Mouse (Mus musculus) neural tube, embryonic 13.5 days (tissue): ENCODE measurements around the gene Scarf1. TPM values are rescaled to one million over a fixed set of nuclear protein-coding genes. Genes with fewer than 3 reads are reported as not detected.

Source experiments
- ATAC-seq: fragments of 200-750 bp; cut with Nextera tagmentation; 2 replicates; pipeline ENCODE4 v1.8.0; 2017; ENCODE audit warnings: low read depth, mild to moderate bottlenecking, moderate TSS enrichment, moderate library complexity
- H3K27ac ChIP-seq: fragments of 300-500 bp; sonication (generic); replicated peaks from 2 replicates; pipeline ENCODE4 v1.5.1; 2015; ENCODE audit warnings: moderate library complexity, mild to moderate bottlenecking, inconsistent platforms
- H3K27me3 ChIP-seq: fragments of 300-500 bp; sonication (generic); 2 replicates; pipeline ENCODE4 v1.6.1; 2015; ENCODE audit warnings: mild to moderate bottlenecking, inconsistent platforms
- H3K36me3 ChIP-seq: fragments of 300-500 bp; sonication (generic); 2 replicates; pipeline ENCODE4 v1.6.1; 2015; ENCODE audit warnings: mild to moderate bottlenecking, inconsistent platforms
- H3K4me1 ChIP-seq: fragments of 300-500 bp; sonication (generic); replicated peaks from 2 replicates; pipeline ENCODE4 v1.6.1; 2015; ENCODE audit warnings: inconsistent platforms
- H3K4me2 ChIP-seq: fragments of 300-500 bp; sonication (generic); 2 replicates; pipeline ENCODE4 v1.6.1; 2015; ENCODE audit warnings: inconsistent platforms, mild to moderate bottlenecking, moderate library complexity
- H3K4me3 ChIP-seq: fragments of 300-500 bp; sonication (generic); 2 replicates; pipeline ENCODE4 v1.5.1; 2015; ENCODE audit warnings: mild to moderate bottlenecking, inconsistent platforms
- H3K9ac ChIP-seq: fragments of 300-500 bp; sonication (generic); 2 replicates; pipeline ENCODE4 v1.6.1; 2015; ENCODE audit warnings: moderate library complexity, mild to moderate bottlenecking, inconsistent platforms
- H3K9me3 ChIP-seq: fragments of 300-500 bp; sonication (generic); 2 replicates; pipeline ENCODE4 v1.6.1; 2016; ENCODE audit warnings: inconsistent platforms
- WGBS: fragments of 180-500 bp; shearing (Covaris S2); methylation state at CpG from one replicate; pipeline ENCODE4 v1.1.7; 2015; 5-methylcytosine and 5-hydroxymethylcytosine counted together
- polyA plus RNA-seq: library from polyadenylated mRNA; unstranded; fragments of >200 nt; fragmentation: Nextera tagmentation; extraction: Ambion mirVana; gene quantifications from 2 replicates; pipeline ENCODE4 v1.2.1, GENCODE M21; 2015

The Scarf1 gene
- polyA plus RNA-seq, 1 experiment from 2014 or later, result 4.7 TPM

GRCm38 (mm10) chr11:75519834-75520633, 6.7 kb downstream of the Scarf1 start:
- Histone ChIP-seq H3K27ac (no peak overlapping the region), H3K4me2 (no peak overlapping the region), H3K4me3 (no peak overlapping the region), H3K36me3 (no peaks in the 10 kb centered on the region), H3K27me3 (no peaks in the 10 kb centered on the region), H3K9me3 (no peaks in the 10 kb centered on the region), H3K4me1 (no peaks in the 10 kb centered on the region), H3K9ac (no peak overlapping the region)
- WGBS, result 72% methylated on average over 15 of the region's 15 CpGs
- no peak for ATAC-seq

- Histone ChIP-seq H3K9ac (no peak overlapping the region), H3K9me3 (no peaks in the 10 kb centered on the region), H3K27ac (no peak overlapping the region), H3K36me3 (no peaks in the 10 kb centered on the region), H3K4me3 (no peak overlapping the region), H3K4me2 (no peak overlapping the region), H3K27me3 (no peaks in the 10 kb centered on the region), H3K4me1 (no peaks in the 10 kb centered on the region)
- no peak for ATAC-seq
- 80% methylated on average over 4 of the region's 4 CpGs for WGBS
Measured at GRCm38 (mm10) chr11:75521609-75522008, 8.3 kb downstream of the Scarf1 start.

- Histone ChIP-seq H3K36me3 (no peaks in the 10 kb centered on the region), H3K9me3 (no peaks in the 10 kb centered on the region), H3K27me3 (no peaks in the 10 kb centered on the region), H3K4me2 (no peak overlapping the region), H3K27ac (no peak overlapping the region), H3K4me1 (no peaks in the 10 kb centered on the region), H3K9ac (no peak overlapping the region), H3K4me3 (no peak overlapping the region)
- WGBS, result 91% methylated on average over 2 of the region's 2 CpGs
- ATAC-seq, result no peak
Measured at GRCm38 (mm10) chr11:75522793-75523192, 9.5 kb downstream of the Scarf1 start.

- no peaks in the 10 kb centered on the region for H3K9me3 ChIP-seq
- no peak overlapping the region for H3K4me3 ChIP-seq
- H3K27me3 ChIP-seq, result no peaks in the 10 kb centered on the region
- 84% methylated on average over 15 of the region's 15 CpGs for WGBS
- ATAC-seq, result no peak
- H3K4me2 ChIP-seq, result no peak overlapping the region
- H3K4me1 ChIP-seq, result no peaks in the 10 kb centered on the region; the same call in 1 of the 2 replicates
- no peak overlapping the region for H3K27ac ChIP-seq
- H3K9ac ChIP-seq, result no peak overlapping the region
- no peaks in the 10 kb centered on the region for H3K36me3 ChIP-seq
Measured at GRCm38 (mm10) chr11:75525531-75526125, 12.3 kb downstream of the Scarf1 start.

GRCm38 (mm10) chr11:75526943-75527342, 13.6 kb downstream of the Scarf1 start:
- WGBS, result 88% methylated on average over 6 of the region's 6 CpGs
- H3K36me3 ChIP-seq, result no peaks in the 10 kb centered on the region
- ATAC-seq, result no peak
- no peaks in the 10 kb centered on the region; the same call in 1 of the 2 replicates for H3K4me1 ChIP-seq
- no peaks in the 10 kb centered on the region for H3K9me3 ChIP-seq
- H3K9ac ChIP-seq, result no peak overlapping the region
- no peak overlapping the region for H3K4me3 ChIP-seq
- no peaks in the 10 kb centered on the region for H3K27me3 ChIP-seq
- no peak overlapping the region for H3K4me2 ChIP-seq
- H3K27ac ChIP-seq, result no peak overlapping the region

- Histone ChIP-seq H3K27me3 (no peaks in the 10 kb centered on the region), H3K9me3 (no peaks in the 10 kb centered on the region), H3K9ac (no peak overlapping the region), H3K4me2 (no peak overlapping the region), H3K4me3 (no peak overlapping the region), H3K27ac (0 out of 2 replicates have a peak overlapping the region, but pooled peaks have one; percentile 99), H3K36me3 (no peaks in the 10 kb centered on the region), H3K4me1 (peaks cover 21% of the 10 kb centered on the region)
- ATAC-seq, result no peak
- 52% methylated on average over 4 of the region's 4 CpGs for WGBS
Measured at GRCm38 (mm10) chr11:75529771-75530170, 16.4 kb downstream of the Scarf1 start.

GRCm38 (mm10) chr11:75530325-75530724, 17.0 kb downstream of the Scarf1 start:
- Histone ChIP-seq H3K9me3 (no peaks in the 10 kb centered on the region), H3K4me3 (peak overlapping the region; percentile 71), H3K9ac (peak overlapping the region; percentile 97), H3K4me2 (peak overlapping the region; percentile 97), H3K27me3 (no peaks in the 10 kb centered on the region), H3K4me1 (peaks cover 27% of the 10 kb centered on the region), H3K27ac (peak overlapping the region; percentile 99), H3K36me3 (no peaks in the 10 kb centered on the region)
- 0% methylated on average over 10 of the region's 10 CpGs for WGBS
- peak; percentile 14; the same call in 1 of the 2 replicates for ATAC-seq

GRCm38 (mm10) chr11:75530845-75531373, 17.6 kb downstream of the Scarf1 start:
- peak; percentile 21 for ATAC-seq
- WGBS, result under 1% methylated on average over 31 of the region's 31 CpGs
- Histone ChIP-seq H3K27me3 (no peaks in the 10 kb centered on the region), H3K4me1 (peaks cover 33% of the 10 kb centered on the region), H3K4me2 (peak overlapping the region; percentile 97), H3K27ac (peak overlapping the region; percentile 99), H3K9ac (peak overlapping the region; percentile 97), H3K4me3 (peak overlapping the region; percentile 71), H3K36me3 (no peaks in the 10 kb centered on the region), H3K9me3 (no peaks in the 10 kb centered on the region)

- WGBS, result under 1% methylated on average over 62 of the region's 62 CpGs
- Histone ChIP-seq H3K36me3 (no peaks in the 10 kb centered on the region), H3K27me3 (no peaks in the 10 kb centered on the region), H3K4me2 (peak within 1 kb of the TSS; percentile 97), H3K4me3 (peak within 1 kb of the TSS; percentile 71), H3K27ac (peak within 1 kb of the TSS; percentile 99), H3K9me3 (no peaks in the 10 kb centered on the region), H3K4me1 (peaks cover 38% of the 10 kb centered on the region), H3K9ac (peak within 1 kb of the TSS; percentile 97)
- ATAC-seq, result peak; percentile 96
Measured at GRCm38 (mm10) chr11:75531469-75532242, 18.3 kb downstream of the Scarf1 start, which contains the start of gene Slc43a2. TSS of gene Slc43a2 (plus strand) at chr11:75531694.

GRCm38 (mm10) chr11:75532340-75533277, 19.3 kb downstream of the Scarf1 start:
- Histone ChIP-seq H3K27me3 (no peaks in the 10 kb centered on the region), H3K27ac (peak overlapping the region; percentile 99), H3K36me3 (no peaks in the 10 kb centered on the region), H3K4me1 (peaks cover 47% of the 10 kb centered on the region), H3K4me3 (peak overlapping the region; percentile 71), H3K4me2 (peak overlapping the region; percentile 97), H3K9me3 (no peaks in the 10 kb centered on the region), H3K9ac (peak overlapping the region; percentile 97)
- peak; percentile 12 for ATAC-seq
- WGBS, result 13% methylated on average over 38 of the region's 38 CpGs
